Mouse (Mus musculus): ENCODE results near the gene Ccnb3. TPM values are rescaled to one million over a fixed set of nuclear protein-coding genes. Genes with fewer than 3 reads are reported as not detected.

Ccnb3 gene
- polyA plus RNA-seq, 1 experiment from 2014 or later = not detected

Other genes starting within 250 kb of the Ccnb3 start
- gene Akap4, start 25.9 kb upstream of the Ccnb3 start, polyA plus RNA-seq (2016; fragmentation: Nextera tagmentation; extraction: Ambion mirVana) = not detected in 2 replicates